Mouse (Mus musculus) brain, embryonic 14.5 days (tissue): ENCODE measurements around the gene Zfhx3.

Experiments used
- CTCF ChIP-seq: fragments of 200-500 bp; IDR thresholded peaks from 2 replicates; pipeline ENCODE4 v1.5.1; 2012; ENCODE audit warnings: inconsistent platforms, mild to moderate bottlenecking, moderate library complexity, borderline replicate concordance; ENCODE audit not compliant: insufficient read depth, insufficient read length; ENCODE audit errors: extremely low read depth
- POLR2A ChIP-seq: fragments of 200-500 bp; IDR thresholded peaks from 2 replicates; pipeline ENCODE4 v1.6.1; 2012; ENCODE audit warnings: mild to moderate bottlenecking, inconsistent platforms, borderline replicate concordance; ENCODE audit not compliant: poor library complexity, insufficient read depth, insufficient read length, severe bottlenecking; ENCODE audit errors: extremely low read depth

GRCm38 (mm10) chr8:108894287-108894686, 951.8 kb downstream of the Zfhx3 start:
- TF ChIP-seq CTCF (no peak), POLR2A (no peak)
